Mouse (Mus musculus) MEL (cell line): ENCODE data around the gene Zfp398.

ENCODE experiments used
- CHD1 ChIP-seq: IDR thresholded peaks from 2 replicates; pipeline ENCODE4 v1.6.1; 2012; ENCODE audit warnings: low read depth, mild to moderate bottlenecking, inconsistent platforms, low read length, improper control_type of control experiment
- E2F4 ChIP-seq: IDR thresholded peaks from 2 replicates; pipeline ENCODE4 v1.6.1; 2011; ENCODE audit warnings: low read depth, low read length, improper control_type of control experiment, borderline replicate concordance
- EP300 ChIP-seq, 2 experiments: IDR thresholded peaks; 2 replicates each; pipeline ENCODE4 v1.6.1; 2011; ENCODE audit warnings: improper control_type of control experiment in 2 of 2, low read length in 2 of 2, low read depth in 1 of 2, mild to moderate bottlenecking in 1 of 2
- MAX ChIP-seq: IDR thresholded peaks from 2 replicates; pipeline ENCODE4 v1.6.1; 2011; ENCODE audit warnings: low read length, improper control_type of control experiment
- USF1 ChIP-seq: IDR thresholded peaks from 2 replicates; pipeline ENCODE4 v1.6.1; 2014; ENCODE audit warnings: low read depth, mild to moderate bottlenecking, inconsistent platforms, low read length, improper control_type of control experiment, moderate library complexity
- ZC3H11A ChIP-seq: IDR thresholded peaks from 2 replicates; pipeline ENCODE4 v1.6.1; 2012; ENCODE audit warnings: low read depth, mild to moderate bottlenecking, inconsistent platforms, low read length, improper control_type of control experiment
- ZMIZ1 ChIP-seq: IDR thresholded peaks from 2 replicates; pipeline ENCODE4 v1.6.1; 2012; ENCODE audit warnings: low read depth, mild to moderate bottlenecking, inconsistent platforms, low read length, improper control_type of control experiment, moderate library complexity

DNA sequence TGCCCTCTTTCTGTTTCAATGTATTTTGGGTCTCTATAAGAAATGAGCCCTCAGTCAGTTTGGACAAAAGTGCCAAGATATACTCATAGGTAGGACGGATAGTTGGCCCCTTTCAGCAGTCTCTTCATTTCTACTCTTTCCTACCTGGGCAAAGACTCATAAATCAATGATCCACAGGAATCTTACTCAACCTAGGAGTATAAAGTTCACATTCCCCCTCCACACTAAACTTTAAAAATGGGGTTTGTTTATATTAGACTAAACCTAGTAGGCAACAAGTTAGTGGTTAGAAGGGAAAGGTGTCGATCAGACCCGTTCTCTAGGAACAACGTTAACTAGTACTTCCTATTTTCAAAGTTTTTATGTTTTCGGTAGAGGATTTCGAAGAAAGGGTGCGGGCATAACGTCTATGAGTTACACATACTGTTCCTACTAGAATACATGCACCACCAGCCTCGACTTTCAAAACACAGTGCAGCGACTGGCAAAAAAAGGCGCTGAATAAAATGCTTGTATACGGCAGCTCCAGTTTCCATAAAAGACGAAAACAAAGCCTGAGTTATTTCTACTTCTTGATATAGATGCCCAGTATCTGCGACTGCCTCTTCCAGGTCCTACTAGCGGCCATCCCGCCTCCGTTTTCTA is 23.1 kb upstream of the Zfp398 start:
- TF ChIP-seq CHD1 (no peak), MAX (no peak), EP300 (IDR thresholded peaks at IDR 0.05; ENCODE audit: low read depth in 1 of 2, low read length in 2 of 2) (0 out of 4 replicates have a peak, but pooled peaks of 1 of the 2 experiments have one; percentile 16), ZMIZ1 (no peak), USF1 (no peak), ZC3H11A (no peak), E2F4 (no peak)
